Mouse (Mus musculus): ENCODE measurements around the gene Timm8b.

GRCm38 (mm10) chr9:50646826-50647370, 43.2 kb downstream of the Timm8b start:
- no peak for TF ChIP-seq CTCF (IDR thresholded peaks at IDR 0.05; ENCODE audit: borderline replicate concordance, insufficient read depth, low read length)
- no peak for TF ChIP-seq POLR2A (IDR thresholded peaks at IDR 0.05; ENCODE audit: low read depth, low read length)
